Mouse (Mus musculus) olfactory bulb, adult 2 months (tissue): ENCODE measurements around the gene Rhobtb1. TPM values are rescaled to one million over a fixed set of nuclear protein-coding genes. Genes with fewer than 3 reads are reported as not detected.

Experiments
- H3K27ac ChIP-seq: fragments of 200-500 bp; 2 replicates; pipeline ENCODE4 v1.5.1; 2012; ENCODE audit warnings: low read depth, low read length; ENCODE audit not compliant: insufficient read depth
- H3K4me1 ChIP-seq: fragments of 200-500 bp; 2 replicates; pipeline ENCODE4 v1.6.1; 2012; ENCODE audit warnings: low read length; ENCODE audit not compliant: control insufficient read depth, insufficient read depth
- H3K4me3 ChIP-seq: fragments of 200-500 bp; 2 replicates; pipeline ENCODE4 v1.5.1; 2012; ENCODE audit warnings: mild to moderate bottlenecking, low read depth, low read length, moderate library complexity; ENCODE audit not compliant: insufficient read depth
- CTCF ChIP-seq: fragments of 200-500 bp; IDR thresholded peaks from 2 replicates; pipeline ENCODE4 v1.5.1; 2012; ENCODE audit warnings: low read depth, mild to moderate bottlenecking, low read length, moderate library complexity; ENCODE audit not compliant: insufficient read depth
- POLR2A ChIP-seq: fragments of 200-500 bp; IDR thresholded peaks from 2 replicates; pipeline ENCODE4 v1.6.1; 2012; ENCODE audit warnings: mild to moderate bottlenecking, low read depth, low read length, moderate library complexity; ENCODE audit not compliant: insufficient read depth
- WGBS: fragments of 180-500 bp; shearing (Covaris S2); methylation state at CpG from one replicate; pipeline ENCODE4 v1.1.7; 2018; 5-methylcytosine and 5-hydroxymethylcytosine counted together
- polyA plus RNA-seq: library from polyadenylated mRNA; stranded (reverse); fragments of >200 nt; gene quantifications from 2 replicates; pipeline ENCODE4 v1.2.4, GENCODE M21; 2012; ENCODE audit warnings: low replicate concordance; ENCODE audit not compliant: missing spikeins, insufficient read depth, insufficient read length

The Rhobtb1 gene
- polyA plus RNA-seq, 1 experiment: not detected

DNA sequence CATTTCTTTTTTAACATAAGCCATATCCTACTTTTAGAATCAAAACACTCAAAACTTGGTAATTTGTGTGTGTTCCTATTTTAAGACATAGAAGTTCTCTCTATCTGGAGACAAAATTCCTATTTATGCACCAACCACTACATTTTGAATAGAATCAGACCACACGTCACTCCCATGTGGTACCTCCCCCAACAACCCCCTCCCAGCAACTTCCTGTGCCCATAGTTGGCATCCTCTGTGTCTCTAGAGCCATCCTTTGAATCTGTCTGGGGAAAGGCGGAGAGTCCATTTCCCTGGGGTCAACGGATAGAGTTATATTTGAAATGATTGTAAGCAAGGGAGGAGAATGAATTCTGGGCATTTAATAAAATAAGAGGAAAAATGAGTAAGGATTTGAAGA, 24.9 kb downstream of the Rhobtb1 start:
- no peak overlapping the region for H3K4me3 ChIP-seq
- no peak overlapping the region for H3K27ac ChIP-seq
- H3K4me1 ChIP-seq: no peaks in the 10 kb centered on the region
- no peak for TF ChIP-seq CTCF
- no peak for TF ChIP-seq POLR2A
- WGBS: 82% methylated on average over 3 of the region's 3 CpGs

DNA sequence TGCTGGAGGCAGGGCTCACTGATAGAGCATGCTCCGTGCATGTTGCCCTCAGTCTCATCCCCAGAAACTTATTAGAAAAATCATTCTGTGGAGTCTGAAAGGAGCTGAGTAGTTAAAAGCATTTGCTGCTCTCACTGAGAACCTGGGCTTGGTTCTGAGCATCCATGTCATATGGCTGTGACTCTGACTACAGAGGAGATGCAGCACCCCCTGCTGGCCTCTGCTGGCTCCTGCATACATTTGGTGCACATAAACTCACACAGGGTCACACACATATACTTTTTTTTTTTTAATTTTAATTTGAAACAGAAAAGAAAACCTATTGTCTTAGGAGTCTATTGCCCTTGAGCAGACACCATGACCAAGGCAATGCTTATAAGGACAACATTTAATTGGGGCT, 28.1 kb downstream of the Rhobtb1 start:
- no peak overlapping the region for H3K27ac ChIP-seq
- H3K4me3 ChIP-seq: no peak overlapping the region
- no peak for TF ChIP-seq POLR2A
- TF ChIP-seq CTCF: no peak
- no peaks in the 10 kb centered on the region for H3K4me1 ChIP-seq
- 94% methylated on average over 1 of the region's 1 CpGs for WGBS

DNA sequence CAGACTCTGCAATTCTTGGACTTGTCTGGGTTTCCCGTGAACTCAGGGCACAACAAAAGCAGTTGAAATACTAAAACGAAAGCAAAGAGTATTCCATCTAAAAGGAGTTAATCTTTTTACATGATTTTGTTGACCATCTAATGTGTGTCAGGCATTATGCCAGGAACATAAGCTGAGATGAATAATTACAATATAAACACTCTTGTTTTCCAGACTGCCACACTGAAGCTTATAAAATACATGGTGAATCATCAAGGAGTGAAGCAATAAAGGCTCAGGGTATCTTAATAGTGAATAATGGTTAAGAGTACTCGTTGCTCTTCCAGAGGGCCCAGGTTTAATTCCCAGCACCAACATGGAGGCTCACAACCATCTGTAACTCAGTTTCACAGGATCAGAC, 29.8 kb downstream of the Rhobtb1 start:
- Histone ChIP-seq H3K4me1 (peaks cover 6% of the 10 kb centered on the region; the same call in 1 of the 2 replicates), H3K27ac (no peak overlapping the region), H3K4me3 (no peak overlapping the region)
- 66% methylated on average over 3 of the region's 3 CpGs for WGBS
- no peak for TF ChIP-seq POLR2A
- TF ChIP-seq CTCF: no peak

DNA sequence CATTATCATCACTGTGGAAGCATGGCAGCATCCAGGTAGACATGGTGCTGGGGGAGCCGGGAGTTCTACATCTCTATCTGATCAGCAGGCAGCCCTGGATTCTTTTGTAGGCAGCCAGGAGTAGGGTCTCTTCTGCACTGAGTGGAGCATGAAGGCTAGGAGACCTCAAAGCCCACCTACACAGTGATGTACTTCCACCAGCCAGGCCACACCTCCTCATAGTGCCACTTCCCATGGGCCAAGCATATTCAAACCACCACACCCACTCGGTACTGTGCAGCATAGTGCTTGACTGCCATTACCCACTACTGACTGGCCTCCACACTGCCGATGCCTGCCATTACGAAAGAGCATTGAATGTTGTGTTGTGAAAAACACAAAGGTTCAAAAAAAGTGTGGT, 33.7 kb downstream of the Rhobtb1 start:
- 93% methylated on average over 4 of the region's 4 CpGs for WGBS
- no peak for TF ChIP-seq CTCF
- no peak for TF ChIP-seq POLR2A
- H3K4me1 ChIP-seq: peaks cover 8% of the 10 kb centered on the region; the same call in 1 of the 2 replicates
- H3K4me3 ChIP-seq: no peak overlapping the region
- peak overlapping the region; percentile 56; the same call in 1 of the 2 replicates for H3K27ac ChIP-seq

DNA sequence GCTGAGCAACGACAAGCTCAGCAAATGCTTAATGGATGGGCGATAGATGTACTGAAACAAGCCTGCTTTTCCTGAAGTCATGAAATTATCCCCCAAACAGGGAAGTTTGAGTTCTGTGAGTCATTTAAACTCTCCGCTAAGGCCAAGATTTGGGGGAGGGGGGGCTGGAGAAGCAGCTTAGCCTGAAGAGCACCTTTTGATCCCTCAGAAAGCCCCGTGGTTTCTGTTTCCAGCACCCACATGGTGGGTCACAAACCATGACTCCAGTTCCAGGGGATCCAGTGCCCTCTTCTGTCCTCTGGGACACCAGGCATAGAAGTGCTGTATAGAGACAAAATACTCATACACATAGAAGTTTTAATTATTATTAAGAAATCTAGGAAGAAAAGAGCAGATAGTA, 34.2 kb downstream of the Rhobtb1 start:
- no peak for TF ChIP-seq POLR2A
- TF ChIP-seq CTCF: no peak
- Histone ChIP-seq H3K4me3 (no peak overlapping the region), H3K4me1 (peaks cover 8% of the 10 kb centered on the region; the same call in 1 of the 2 replicates), H3K27ac (peak overlapping the region; percentile 56; the same call in 1 of the 2 replicates)
- WGBS: 59% methylated on average over 4 of the region's 4 CpGs

DNA sequence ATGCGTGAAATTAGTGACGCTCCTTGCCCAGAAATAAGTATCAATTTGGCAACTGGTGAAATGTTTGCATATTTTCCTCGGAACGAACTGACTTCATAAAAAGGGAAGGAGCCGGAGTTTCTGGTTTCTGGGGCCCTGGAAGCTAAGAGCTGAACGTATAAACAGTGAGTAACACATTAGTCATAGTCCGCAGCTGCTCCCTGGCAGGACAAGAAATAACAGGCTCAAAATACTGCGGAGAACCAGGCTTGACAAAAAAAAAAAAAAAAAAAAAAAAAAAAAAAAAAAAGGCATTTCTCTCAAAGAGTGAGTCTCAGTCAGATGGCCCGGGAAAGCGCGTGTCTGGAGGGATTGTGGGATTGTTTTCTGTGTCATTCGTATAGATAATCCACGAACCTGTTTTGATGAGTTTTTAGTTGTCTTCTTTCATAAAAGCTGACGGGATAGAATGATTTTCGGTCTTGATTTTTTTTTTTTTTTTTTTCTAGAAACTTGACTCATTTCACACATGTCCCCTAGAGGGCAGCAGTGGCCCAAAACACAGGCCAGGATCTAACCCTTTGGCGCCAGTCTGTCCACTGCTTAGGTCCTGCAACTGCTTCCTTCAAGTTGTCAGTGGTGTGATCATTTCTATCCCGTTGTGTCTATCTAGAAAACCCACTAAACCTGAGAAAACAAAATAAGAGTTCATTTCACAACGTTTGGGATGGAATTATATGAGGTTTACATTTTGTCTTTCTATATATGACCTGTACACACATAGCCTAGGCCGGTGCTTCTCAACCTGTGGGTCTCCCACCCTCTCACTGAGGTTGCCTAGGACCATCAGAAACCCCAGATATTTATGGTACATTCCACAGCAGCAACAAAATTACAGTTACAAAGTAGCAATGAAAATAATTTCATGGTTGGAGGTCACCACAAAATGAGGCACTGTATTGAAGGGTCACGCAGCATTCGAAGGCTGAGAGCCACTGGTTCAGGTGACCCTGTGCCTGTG, 35.0 kb downstream of the Rhobtb1 start:
- H3K4me1 ChIP-seq: peaks cover 8% of the 10 kb centered on the region; the same call in 1 of the 2 replicates
- TF ChIP-seq POLR2A: no peak
- TF ChIP-seq CTCF: 0 out of 2 replicates have a peak, but pooled peaks have one; percentile 13
- no peak overlapping the region for H3K4me3 ChIP-seq
- H3K27ac ChIP-seq: no peak overlapping the region
- 15% methylated on average over 21 of the region's 21 CpGs for WGBS

DNA sequence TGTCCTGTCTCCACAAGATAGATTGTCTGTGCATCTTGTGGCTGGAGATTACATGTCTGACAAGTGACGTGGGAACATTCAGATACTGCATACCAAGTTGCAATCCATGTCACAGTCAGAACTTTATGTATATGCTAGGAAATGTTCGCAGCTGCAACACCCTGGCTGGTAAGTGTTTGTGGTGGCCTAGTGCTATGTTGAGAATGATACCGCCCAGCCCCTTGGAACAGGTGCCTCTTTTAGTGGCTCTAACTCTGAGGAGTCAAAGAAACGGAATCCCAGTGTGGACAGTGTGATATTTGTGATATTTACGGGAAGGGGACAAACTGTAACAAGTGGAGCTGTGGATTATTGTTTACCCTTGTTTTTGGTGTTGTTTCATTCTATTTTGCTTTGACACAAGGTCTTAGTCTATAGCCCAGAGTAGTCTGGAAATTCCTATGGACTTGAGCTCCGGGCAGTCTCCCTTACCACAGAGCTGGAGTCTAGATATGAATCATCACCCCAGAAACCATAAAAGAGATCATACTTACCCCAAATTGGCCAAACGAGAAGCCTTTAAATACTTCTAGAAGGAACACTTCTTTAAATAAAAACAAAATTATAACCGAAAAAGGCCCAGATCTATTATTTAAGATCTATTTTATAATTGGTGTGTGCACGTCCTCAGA, 36.7 kb downstream of the Rhobtb1 start:
- no peak overlapping the region for H3K4me3 ChIP-seq
- TF ChIP-seq POLR2A: no peak
- TF ChIP-seq CTCF: no peak
- no peak overlapping the region for H3K27ac ChIP-seq
- 94% methylated on average over 9 of the region's 9 CpGs for WGBS
- H3K4me1 ChIP-seq: peaks cover 8% of the 10 kb centered on the region; the same call in 1 of the 2 replicates

DNA sequence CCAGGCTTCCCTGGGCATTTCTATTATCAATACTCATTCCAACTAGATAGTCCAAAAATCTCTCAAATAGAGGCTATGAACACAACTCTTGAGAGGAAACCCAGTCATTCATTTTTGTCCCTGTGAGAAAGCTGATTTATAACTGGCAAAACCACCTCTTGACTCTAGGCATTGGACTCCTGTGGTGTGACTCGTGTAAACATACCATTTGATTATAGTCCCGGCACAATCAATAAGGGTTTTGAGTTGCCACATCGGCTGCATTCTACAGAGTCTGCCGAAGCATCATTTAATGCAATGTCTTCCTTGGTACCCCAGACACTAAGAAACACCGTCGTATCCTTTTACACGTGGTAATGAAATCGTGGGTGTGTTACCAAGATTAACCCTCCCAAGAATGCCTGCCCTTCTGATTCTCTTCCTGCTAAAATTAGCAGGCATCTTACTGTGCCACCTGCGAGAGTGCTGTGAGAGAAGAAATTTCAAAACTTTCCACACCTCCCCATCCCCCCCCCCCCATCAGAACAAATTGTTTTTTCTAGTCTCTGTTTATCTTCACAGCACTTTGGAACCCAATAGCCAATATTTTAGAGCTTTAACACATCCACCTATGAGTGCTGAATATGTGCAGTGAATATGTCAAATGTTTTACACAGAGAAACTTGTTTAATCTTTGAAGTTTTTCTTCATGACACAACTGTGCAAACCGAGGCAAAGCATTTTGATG, 39.4 kb downstream of the Rhobtb1 start:
- WGBS: 65% methylated on average over 10 of the region's 10 CpGs

More for the DNA sequence above, 39.4 kb downstream of the Rhobtb1 start:
- TF ChIP-seq POLR2A: no peak
- TF ChIP-seq CTCF: no peak
- Histone ChIP-seq H3K4me3 (no peak overlapping the region), H3K4me1 (peaks cover 2% of the 10 kb centered on the region; the same call in 1 of the 2 replicates), H3K27ac (no peak overlapping the region)
